17 mouse cellular contexts compared by ENCODE assay signal in genomic region chr1:76075685-76076455, GRCm38 (mm10).
DNase-seq lines count a peak whose midpoint lies in the region; ATAC-seq lines count a peak whose summit lies in the region.
"Had no signal": no experiment of that assay in that cellular context is flagged by ENCODE, and none has a peak within 500 bp of the region (broad histone marks: within the 10 kb centered on the region; RNA-seq: fewer than 3 reads in every experiment).

No protein-coding gene starts in this region.

- H3K36me3 ChIP-seq in lung, embryonic 16.5 days (ENCODE audit: control insufficient read depth, insufficient read depth, low read length), result no peaks in the 10 kb centered on the region
- no peaks in the 10 kb centered on the region for H3K36me3 ChIP-seq in forebrain, embryonic 10.5 days (replicated peaks)
- no peaks in the 10 kb centered on the region for H3K36me3 ChIP-seq in hindbrain, embryonic 13.5 days
- no peaks in the 10 kb centered on the region for H3K36me3 ChIP-seq in neural tube, embryonic 14.5 days (ENCODE audit: control insufficient read depth, insufficient read depth, low read length)
- H3K36me3 ChIP-seq: G1E; lung, embryonic 15.5 days had no signal

- DNase-seq in lung, postnatal 14 days, result no peak
- no peak for DNase-seq in forebrain, embryonic 10.5 days (ENCODE audit: extremely low spot score, low spot score)
- no peak for DNase-seq in embryo, embryonic 10.5 days (ENCODE audit: low spot score)
- no peak for DNase-seq in right cerebral cortex, postnatal 25 days
- DNase-seq in frontal cortex, adult 2 months (ENCODE audit: extremely low spot score in 1 of 2, low spot score in 1 of 2), result no peak
- DNase-seq: adrenal gland, postnatal 14 days; gastrocnemius, adult 2 months; heart, postnatal 36 days; kidney, adult 18-20 months; kidney, postnatal 4 days; liver had no signal

- H3K9me3 ChIP-seq in lung, embryonic 16.5 days (ENCODE audit: control insufficient read depth, low read length), result no peaks in the 10 kb centered on the region
- H3K9me3 ChIP-seq in forebrain, embryonic 10.5 days, result no peaks in the 10 kb centered on the region
- no peaks in the 10 kb centered on the region for H3K9me3 ChIP-seq in hindbrain, embryonic 13.5 days
- no peaks in the 10 kb centered on the region for H3K9me3 ChIP-seq in neural tube, embryonic 14.5 days (ENCODE audit: control insufficient read depth, low read length)
- H3K9me3 ChIP-seq: lung, embryonic 15.5 days had no signal

- no peak for ATAC-seq in lung, embryonic 16.5 days (ENCODE audit: low read depth)
- no peak for ATAC-seq in hindbrain, embryonic 13.5 days (ENCODE audit: low FRiP score)
- peak; percentile 51; the same call in 1 of the 2 replicates for ATAC-seq in neural tube, embryonic 14.5 days (ENCODE audit: low read depth)

- peak overlapping the region; percentile 1; the same call in 1 of the 2 replicates for H3K27ac ChIP-seq in lung, embryonic 16.5 days (ENCODE audit: low read length)
- peak overlapping the region; percentile 68; the same call in 1 of the 2 replicates for H3K27ac ChIP-seq in forebrain, embryonic 10.5 days
- peak overlapping the region; percentile 70 for H3K27ac ChIP-seq in hindbrain, embryonic 13.5 days
- H3K27ac ChIP-seq in neural tube, embryonic 14.5 days (ENCODE audit: low read depth, low read length), result peak overlapping the region; percentile 80
- H3K27ac ChIP-seq: gastrocnemius, adult 2 months; lung, embryonic 15.5 days had no signal

- 68% methylated on average over 10 of the region's 10 CpGs for WGBS in lung, embryonic 16.5 days
- 23% methylated on average over 10 of the region's 10 CpGs for WGBS in forebrain, embryonic 10.5 days
- 32% methylated on average over 10 of the region's 10 CpGs for WGBS in hindbrain, embryonic 13.5 days
- WGBS in neural tube, embryonic 14.5 days, result 14% methylated on average over 10 of the region's 10 CpGs

- H3K4me3 ChIP-seq in lung, embryonic 16.5 days (ENCODE audit: low read length), result no peak overlapping the region
- peak overlapping the region; percentile 14; the same call in 1 of the 2 replicates for H3K4me3 ChIP-seq in forebrain, embryonic 10.5 days
- no peak overlapping the region for H3K4me3 ChIP-seq in hindbrain, embryonic 13.5 days
- no peak overlapping the region for H3K4me3 ChIP-seq in neural tube, embryonic 14.5 days (ENCODE audit: low read depth, low read length)
- H3K4me3 ChIP-seq: gastrocnemius, adult 2 months; lung, embryonic 15.5 days; megakaryocyte, embryonic 14.5 days had no signal

- H3K9ac ChIP-seq in lung, embryonic 16.5 days (ENCODE audit: low read length), result no peak overlapping the region
- H3K9ac ChIP-seq in hindbrain, embryonic 13.5 days, result no peak overlapping the region
- no peak overlapping the region for H3K9ac ChIP-seq in neural tube, embryonic 14.5 days (replicated peaks; ENCODE audit: low read depth, low read length)
- H3K9ac ChIP-seq: lung, embryonic 15.5 days had no signal

- H3K4me2 ChIP-seq in lung, embryonic 16.5 days (ENCODE audit: low read depth, low read length), result no peak overlapping the region
- peak overlapping the region; percentile 26 for H3K4me2 ChIP-seq in hindbrain, embryonic 13.5 days
- no peak overlapping the region; the same call in 1 of the 2 replicates for H3K4me2 ChIP-seq in neural tube, embryonic 14.5 days (ENCODE audit: low read depth, low read length)
- H3K4me2 ChIP-seq: lung, embryonic 15.5 days had no signal

- H3K4me1 ChIP-seq in lung, embryonic 16.5 days (replicated peaks; ENCODE audit: control insufficient read depth, insufficient read depth, low read length), result peaks cover 2% of the 10 kb centered on the region; the same call in 1 of the 2 replicates
- H3K4me1 ChIP-seq in forebrain, embryonic 10.5 days, result peaks cover 40% of the 10 kb centered on the region
- peaks cover 23% of the 10 kb centered on the region for H3K4me1 ChIP-seq in hindbrain, embryonic 13.5 days (replicated peaks)
- H3K4me1 ChIP-seq in neural tube, embryonic 14.5 days (ENCODE audit: control insufficient read depth, insufficient read depth, low read length), result peaks cover 13% of the 10 kb centered on the region
- H3K4me1 ChIP-seq: megakaryocyte, embryonic 14.5 days had no signal

- H3K27me3 ChIP-seq in lung, embryonic 16.5 days (ENCODE audit: control insufficient read depth, insufficient read depth, low read depth, low read length), result no peaks in the 10 kb centered on the region
- no peaks in the 10 kb centered on the region for H3K27me3 ChIP-seq in forebrain, embryonic 10.5 days (ENCODE audit: poor library complexity, severe bottlenecking)
- H3K27me3 ChIP-seq in hindbrain, embryonic 13.5 days, result no peaks in the 10 kb centered on the region
- H3K27me3 ChIP-seq in neural tube, embryonic 14.5 days (ENCODE audit: control insufficient read depth, insufficient read depth, low read length), result no peaks in the 10 kb centered on the region
- H3K27me3 ChIP-seq: lung, embryonic 15.5 days; megakaryocyte, embryonic 14.5 days had no signal

Comparison
In these comparisons a context has a peak if more than half of its experiments do, and no peak if none do; other contexts are left out.
1. H3K27ac ChIP-seq: peak in every context shown above with its lines; median percentile 80 in neural tube, embryonic 14.5 days; 70 in hindbrain, embryonic 13.5 days; 68 in forebrain, embryonic 10.5 days; 1 in lung, embryonic 16.5 days.